Comparison of ENCODE assay signal across 8 mouse cellular contexts in genomic region chr12:9581011-9581410, GRCm38 (mm10). TPM values are rescaled to one million over a fixed set of nuclear protein-coding genes. Genes with fewer than 3 reads are reported as not detected.
DNase-seq lines count a peak whose midpoint lies in the region; ATAC-seq lines count a peak whose summit lies in the region.

No protein-coding gene starts in this region.

- no peak overlapping the region for H3K4me3 ChIP-seq in liver, embryonic 12.5 days
- peak overlapping the region; percentile 57 for H3K4me3 ChIP-seq in embryonic facial prominence, embryonic 15.5 days (replicated peaks)
- H3K4me3 ChIP-seq in limb, embryonic 10.5 days = peak overlapping the region; percentile 47
- H3K4me3 ChIP-seq in neural tube, embryonic 15.5 days (replicated peaks) = no peak overlapping the region

- no peak for DNase-seq in liver
- DNase-seq in limb, embryonic 10.5 days (ENCODE audit: low spot score) = peak; percentile 65
- no peak for DNase-seq in layer of hippocampus, postnatal 14 days (ENCODE audit: low spot score in 2 of 2)
- DNase-seq in spleen, adult 18-20 months = no peak
- no peak for DNase-seq in ovary, postnatal 14 days (ENCODE audit: low spot score)

- 2% methylated on average over 30 of the region's 30 CpGs for WGBS in liver, embryonic 12.5 days (ENCODE audit: insufficient replicate concordance)
- 12% methylated on average over 30 of the region's 30 CpGs for WGBS in embryonic facial prominence, embryonic 15.5 days
- WGBS in limb, embryonic 10.5 days = 1% methylated on average over 30 of the region's 30 CpGs
- WGBS in neural tube, embryonic 15.5 days = under 1% methylated on average over 30 of the region's 30 CpGs

- H3K4me2 ChIP-seq in liver, embryonic 12.5 days = peak overlapping the region; percentile 38; the same call in 1 of the 2 replicates
- peak overlapping the region; percentile 51 for H3K4me2 ChIP-seq in embryonic facial prominence, embryonic 15.5 days (replicated peaks)
- H3K4me2 ChIP-seq in neural tube, embryonic 15.5 days = peak overlapping the region; percentile 43

- H3K9me3 ChIP-seq in liver, embryonic 12.5 days (replicated peaks) = no peaks in the 10 kb centered on the region
- H3K9me3 ChIP-seq in embryonic facial prominence, embryonic 15.5 days (replicated peaks) = no peaks in the 10 kb centered on the region
- H3K9me3 ChIP-seq in limb, embryonic 10.5 days (replicated peaks) = no peaks in the 10 kb centered on the region
- no peaks in the 10 kb centered on the region for H3K9me3 ChIP-seq in neural tube, embryonic 15.5 days (replicated peaks)

- no peaks in the 10 kb centered on the region for H3K4me1 ChIP-seq in liver, embryonic 12.5 days
- H3K4me1 ChIP-seq in embryonic facial prominence, embryonic 15.5 days = peaks cover 43% of the 10 kb centered on the region
- H3K4me1 ChIP-seq in limb, embryonic 10.5 days = peaks cover 72% of the 10 kb centered on the region
- H3K4me1 ChIP-seq in neural tube, embryonic 15.5 days = peaks cover 32% of the 10 kb centered on the region

- peaks cover 89% of the 10 kb centered on the region for H3K27me3 ChIP-seq in liver, embryonic 12.5 days (replicated peaks)
- peaks cover 73% of the 10 kb centered on the region for H3K27me3 ChIP-seq in embryonic facial prominence, embryonic 15.5 days
- H3K27me3 ChIP-seq in limb, embryonic 10.5 days (ENCODE audit: low read depth, poor library complexity, severe bottlenecking) = peaks cover 82% of the 10 kb centered on the region
- peaks cover 77% of the 10 kb centered on the region for H3K27me3 ChIP-seq in neural tube, embryonic 15.5 days (replicated peaks)

- no peak overlapping the region for H3K27ac ChIP-seq in liver, embryonic 12.5 days
- H3K27ac ChIP-seq in embryonic facial prominence, embryonic 15.5 days (replicated peaks) = peak overlapping the region; percentile 71
- peak overlapping the region; percentile 72 for H3K27ac ChIP-seq in limb, embryonic 10.5 days
- H3K27ac ChIP-seq in neural tube, embryonic 15.5 days (replicated peaks) = no peak overlapping the region

- no peak overlapping the region for H3K9ac ChIP-seq in liver, embryonic 12.5 days
- no peak overlapping the region for H3K9ac ChIP-seq in embryonic facial prominence, embryonic 15.5 days
- no peak overlapping the region for H3K9ac ChIP-seq in neural tube, embryonic 15.5 days (replicated peaks)

- ATAC-seq in liver, embryonic 12.5 days = no peak
- no peak for ATAC-seq in embryonic facial prominence, embryonic 15.5 days (ENCODE audit: insufficient number of reproducible peaks, low FRiP score, low TSS enrichment, low read depth)
- ATAC-seq in neural tube, embryonic 15.5 days (ENCODE audit: low FRiP score) = no peak

- no peaks in the 10 kb centered on the region for H3K36me3 ChIP-seq in liver, embryonic 12.5 days
- H3K36me3 ChIP-seq in embryonic facial prominence, embryonic 15.5 days = no peaks in the 10 kb centered on the region
- H3K36me3 ChIP-seq in limb, embryonic 10.5 days = no peaks in the 10 kb centered on the region
- no peaks in the 10 kb centered on the region for H3K36me3 ChIP-seq in neural tube, embryonic 15.5 days

RNA-seq across cellular contexts. Expression of gene Osr1, which starts 11.1 kb away (rescaled TPM):
- polyA plus RNA-seq in liver, embryonic 12.5 days (2016; fragmentation: Nextera tagmentation; extraction: Ambion mirVana) = 1.3 and 2.0 TPM in 2 replicates
- polyA plus RNA-seq in embryonic facial prominence, embryonic 15.5 days (2015; fragmentation: Nextera tagmentation; extraction: Ambion mirVana) = 111 and 127 TPM in 2 replicates
- polyA plus RNA-seq in limb, embryonic 10.5 days (2016; fragmentation: Nextera tagmentation; extraction: Ambion mirVana) = 21.3 and 38.3 TPM in 2 replicates
- polyA plus RNA-seq in neural tube, embryonic 15.5 days (2015; fragmentation: Nextera tagmentation; extraction: Ambion mirVana) = 6.6 and 11.1 TPM in 2 replicates
- total RNA-seq in layer of hippocampus, postnatal 14 days (2021) = 1 to 10 TPM; 8.2 to 9.2 TPM

Comparison
In these comparisons a context has a peak if more than half of its experiments do, and no peak if none do; other contexts are left out.
1. H3K27ac ChIP-seq: peak in embryonic facial prominence, embryonic 15.5 days (single experiment) and limb, embryonic 10.5 days (single experiment); none in liver, embryonic 12.5 days (single experiment) and neural tube, embryonic 15.5 days (single experiment).
2. H3K4me3 ChIP-seq: peak in embryonic facial prominence, embryonic 15.5 days (single experiment) and limb, embryonic 10.5 days (single experiment); none in liver, embryonic 12.5 days (single experiment) and neural tube, embryonic 15.5 days (single experiment).
3. Peak in every context shown above with its lines, with median percentiles within 50 percentile points of each other: H3K4me2 ChIP-seq.